Mouse (Mus musculus) heart, postnatal 4 days (tissue): Measurements from ENCODE around the gene Orc5. TPM values are rescaled to one million over a fixed set of nuclear protein-coding genes. Genes with fewer than 3 reads are reported as not detected.

Source experiments
- DNase-seq: peaks from one replicate; pipeline ENCODE4 v3.0.0; 2021
- total RNA-seq, 2 experiments: library from RNA; stranded (reverse); gene quantifications; 2 replicates each; pipeline ENCODE4 v1.2.3; 2021

Gene Orc5
- total RNA-seq = 10 to 100 TPM; 10.2 to 11.9 TPM

DNA sequence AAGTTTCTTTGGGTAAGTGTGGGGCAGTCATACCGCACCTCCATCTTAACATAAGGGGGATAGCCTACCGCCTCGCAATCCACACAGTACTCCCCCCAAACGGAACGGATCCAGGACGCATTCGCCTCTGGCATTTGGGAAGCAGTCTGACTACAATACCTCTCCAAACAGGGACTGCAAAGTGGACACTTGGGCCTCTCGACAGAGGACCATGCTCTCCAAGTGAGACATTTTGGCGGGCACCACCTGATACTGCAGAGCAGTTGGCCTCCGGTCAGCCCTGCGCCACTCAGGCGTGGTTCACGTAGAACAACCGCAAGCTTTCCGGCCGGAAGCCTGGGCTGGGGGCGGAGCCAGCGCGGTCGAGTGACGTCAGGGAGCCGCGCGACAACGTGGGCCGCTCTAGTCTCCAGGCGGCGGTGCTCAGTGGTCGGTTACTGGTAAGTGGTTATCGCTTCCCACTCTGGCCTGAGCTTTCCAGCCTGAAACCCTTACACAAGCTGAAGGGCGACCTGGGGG lies at the start of gene Orc5:
Orc5 (minus strand) TSS at position 397 of the 519 bp plus-strand sequence.
- DNase-seq = peak; percentile 95

DNA sequence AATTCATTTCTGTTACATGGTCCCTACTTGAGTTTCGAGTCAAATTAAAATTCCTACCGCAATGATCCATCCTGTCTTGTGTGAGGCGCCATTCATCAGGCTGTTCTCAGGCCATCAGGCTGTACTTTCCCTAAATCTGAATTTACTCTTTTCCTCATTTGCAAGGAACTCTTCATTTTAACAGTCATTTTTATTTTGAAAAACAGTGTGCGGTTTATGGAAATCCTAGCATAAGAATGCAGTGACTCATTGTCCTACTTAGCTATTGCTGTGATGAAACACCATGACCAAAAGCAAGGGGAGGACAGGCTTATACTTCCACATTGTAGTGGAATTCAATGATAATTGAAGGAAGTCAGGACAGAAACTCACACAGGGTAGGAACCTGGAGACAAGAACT lies 46.8 kb upstream of the Orc5 start:
- no peak for DNase-seq

DNA sequence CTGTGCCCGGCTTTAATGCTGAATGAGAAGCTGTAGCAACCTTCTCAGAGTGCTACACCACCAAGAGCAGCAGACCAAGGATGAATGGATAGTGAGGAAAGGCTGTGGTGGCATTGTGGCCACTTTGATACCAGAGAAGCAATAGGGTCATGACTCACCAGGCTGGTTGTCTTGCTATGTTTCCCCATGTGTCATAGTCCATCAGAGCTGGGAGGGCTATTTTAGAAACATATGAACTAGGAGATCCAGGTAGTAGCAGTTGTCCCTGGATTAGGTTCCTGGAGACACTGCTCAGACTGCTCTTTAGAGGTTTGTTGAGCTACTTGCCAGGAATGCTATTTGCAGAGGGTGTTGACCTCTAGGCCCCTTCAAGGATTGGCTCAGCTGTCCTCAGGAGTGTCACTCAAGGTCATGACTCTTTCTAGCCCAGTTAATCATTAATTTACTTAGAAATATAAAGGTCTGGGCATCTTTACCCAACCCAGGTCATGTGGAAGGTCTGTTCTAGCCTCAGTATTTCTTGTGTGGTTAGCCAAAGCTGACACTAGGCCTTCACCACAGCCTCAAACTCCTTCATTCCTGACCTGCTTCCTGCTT lies 39.2 kb upstream of the Orc5 start:
- no peak for DNase-seq

DNA sequence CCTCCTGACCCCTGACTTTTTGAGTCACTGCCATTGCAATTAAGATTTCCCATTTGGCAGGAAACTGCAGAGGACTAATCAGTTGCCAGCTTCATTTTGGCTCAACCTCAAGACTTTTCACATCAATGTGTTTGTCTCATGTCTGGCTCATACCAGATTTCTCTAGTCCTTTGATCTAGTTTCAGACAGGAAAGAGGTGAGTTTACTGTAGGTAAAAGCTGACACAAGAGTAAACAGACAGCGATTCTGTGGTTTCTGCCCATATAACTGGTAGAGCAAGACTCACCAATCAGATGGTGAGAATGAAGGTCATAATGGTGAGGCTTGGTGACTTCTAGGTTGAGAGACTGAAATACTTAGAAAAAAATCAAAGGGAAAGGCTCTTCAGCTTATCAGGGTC lies 37.3 kb upstream of the Orc5 start:
- no peak for DNase-seq

DNA sequence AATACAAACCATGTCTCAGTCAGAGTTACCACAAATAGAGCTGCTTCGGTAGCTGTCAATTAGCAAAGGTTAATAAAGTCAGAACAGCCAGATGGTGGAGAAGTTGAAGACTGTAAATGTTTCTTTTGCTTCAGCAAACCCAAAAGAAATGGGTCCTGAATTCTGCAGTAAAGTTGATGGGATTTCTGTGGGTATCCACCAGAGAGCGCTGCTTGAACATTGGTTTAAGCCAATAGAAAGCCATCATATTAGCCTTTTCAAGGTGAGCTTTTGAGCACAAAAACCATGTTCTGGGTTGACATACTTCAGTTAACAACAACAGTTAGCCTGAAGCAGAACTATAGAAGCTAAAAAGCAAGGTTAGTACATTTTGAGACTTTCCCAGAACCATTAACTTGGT lies 34.3 kb upstream of the Orc5 start:
- no peak for DNase-seq

DNA sequence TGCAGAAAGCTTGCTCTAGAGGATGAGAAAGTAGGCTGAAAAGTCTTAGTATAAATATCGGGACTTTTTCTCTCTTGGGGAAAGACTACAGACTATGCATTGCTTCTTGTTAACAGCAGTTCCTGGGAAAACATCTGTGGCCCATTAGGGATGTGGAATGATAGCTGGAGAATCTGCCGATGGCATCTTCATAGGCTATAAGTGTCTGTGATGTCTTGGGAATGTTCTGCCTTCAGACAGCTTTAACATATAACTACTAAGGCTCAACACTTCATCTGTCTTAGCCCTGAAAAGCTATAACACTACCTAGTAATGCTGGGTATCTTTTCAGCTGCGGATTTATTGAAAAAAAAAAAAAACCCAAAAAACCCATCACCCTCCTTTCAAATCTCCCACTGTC lies 27.8 kb upstream of the Orc5 start:
- DNase-seq = no peak

DNA sequence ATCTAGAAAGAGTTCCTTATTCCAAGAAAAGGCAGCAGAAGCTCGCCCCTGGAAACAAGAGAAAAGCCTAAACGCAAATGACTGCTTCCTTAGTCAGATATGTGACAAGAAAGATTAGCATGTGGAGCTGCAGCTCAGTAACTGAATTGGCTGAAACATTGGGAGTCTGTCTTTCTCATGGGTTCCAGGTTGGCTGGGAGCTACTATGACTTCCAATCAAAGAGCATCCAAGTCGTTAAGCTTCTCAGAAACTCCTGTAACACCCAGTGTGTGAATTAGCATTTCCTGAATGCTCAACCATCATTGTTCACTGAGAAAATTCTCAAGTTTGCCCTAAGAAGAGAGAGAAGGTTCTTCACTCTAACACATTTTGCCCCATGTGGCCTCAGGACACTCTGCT lies 24.5 kb upstream of the Orc5 start:
- DNase-seq = no peak

DNA sequence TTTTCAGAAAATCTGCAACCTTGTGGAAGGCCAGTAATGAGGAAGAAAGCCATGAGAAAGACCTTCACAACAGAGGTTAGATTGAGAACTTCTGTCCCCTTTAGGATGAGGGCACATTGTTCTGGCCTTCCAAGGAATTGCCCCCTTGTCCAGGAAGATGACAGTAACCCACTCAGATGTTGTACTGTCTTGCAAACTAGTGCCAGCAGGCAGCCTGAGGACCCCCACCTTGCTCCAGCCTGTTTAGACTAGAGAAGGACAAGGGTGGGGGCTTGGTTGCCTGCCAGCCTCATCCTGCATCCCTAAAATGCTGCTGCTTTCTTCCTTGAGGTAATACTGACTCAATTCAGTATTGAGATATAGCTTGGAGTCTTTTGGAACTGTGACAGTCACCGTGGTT lies 23.9 kb upstream of the Orc5 start:
- no peak for DNase-seq

DNA sequence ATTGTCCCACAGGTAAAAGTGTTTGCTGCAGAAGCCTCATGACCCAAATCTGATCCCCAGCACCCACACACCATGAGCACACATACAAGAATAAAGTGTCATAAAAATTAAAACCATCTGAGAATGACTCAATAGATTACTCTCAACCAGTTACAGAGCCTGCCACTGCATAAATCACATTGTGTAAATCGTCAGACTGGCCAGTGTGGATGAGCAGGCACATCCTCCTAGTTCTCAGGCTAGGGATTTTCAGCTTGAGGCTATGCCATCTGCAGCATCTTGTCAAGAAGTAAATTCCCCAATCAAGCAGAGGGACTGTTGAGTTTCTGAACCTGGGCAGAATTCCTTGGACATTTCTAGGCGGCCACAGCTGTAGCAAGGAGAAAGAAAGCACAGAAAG lies 23.5 kb upstream of the Orc5 start:
- no peak for DNase-seq

DNA sequence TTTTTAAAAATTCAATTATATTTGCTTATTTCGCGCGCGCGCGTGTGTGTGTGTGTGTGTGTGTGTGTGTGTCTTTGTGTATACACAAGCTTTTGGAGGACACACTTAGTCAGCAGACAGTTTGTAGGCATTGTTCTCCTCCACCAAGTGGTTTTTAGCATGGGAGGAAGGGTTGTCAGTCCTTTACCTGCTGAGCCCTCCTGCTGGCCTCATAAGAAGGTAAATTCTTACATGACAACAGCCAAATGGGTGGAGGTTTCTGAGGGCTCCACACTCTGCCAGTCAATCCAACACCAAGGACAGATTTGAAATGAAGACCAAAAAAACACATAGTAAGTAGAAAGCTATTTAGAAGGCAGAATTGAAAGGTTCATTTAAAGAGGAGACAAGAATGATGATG lies 22.7 kb upstream of the Orc5 start:
- DNase-seq = no peak

DNA sequence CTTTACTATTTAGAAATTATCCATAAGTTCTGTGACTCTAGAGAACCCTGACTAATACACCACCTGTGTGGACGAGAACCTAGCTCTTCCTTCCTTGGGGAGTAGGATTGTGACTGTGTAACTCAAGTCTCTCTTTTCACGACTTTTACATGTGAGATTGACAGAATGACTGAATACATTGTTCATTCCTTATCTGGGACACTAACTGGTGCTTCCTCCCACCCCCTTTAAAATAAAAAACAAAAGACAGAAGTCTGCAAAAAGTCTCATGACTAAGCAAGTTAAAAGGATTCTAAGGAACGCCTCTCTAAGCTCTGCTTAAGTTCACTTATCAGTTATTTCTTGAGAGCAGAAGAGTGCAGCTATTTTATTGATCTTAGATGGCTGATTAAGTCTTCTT lies 22.2 kb upstream of the Orc5 start:
- no peak for DNase-seq

DNA sequence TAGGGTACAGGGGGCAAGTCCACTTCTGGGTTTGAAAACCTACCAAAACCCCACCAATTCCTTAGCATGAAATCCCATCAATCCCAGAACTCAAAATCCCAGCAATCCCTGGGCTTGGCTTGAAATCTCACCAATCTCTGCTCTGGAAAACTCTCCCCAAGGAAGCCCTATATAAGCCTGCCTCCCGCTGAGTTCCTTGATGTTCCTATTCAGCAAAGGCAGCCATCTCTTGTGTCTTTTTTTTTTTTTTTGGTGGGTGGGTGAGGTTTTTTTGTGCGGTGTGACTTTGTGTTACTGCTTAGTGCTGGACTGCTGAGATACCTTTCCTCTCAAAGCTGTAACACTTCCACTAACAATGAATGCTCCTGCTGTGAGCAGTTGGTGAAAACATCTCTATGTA lies 15.5 kb upstream of the Orc5 start:
- DNase-seq = no peak

DNA sequence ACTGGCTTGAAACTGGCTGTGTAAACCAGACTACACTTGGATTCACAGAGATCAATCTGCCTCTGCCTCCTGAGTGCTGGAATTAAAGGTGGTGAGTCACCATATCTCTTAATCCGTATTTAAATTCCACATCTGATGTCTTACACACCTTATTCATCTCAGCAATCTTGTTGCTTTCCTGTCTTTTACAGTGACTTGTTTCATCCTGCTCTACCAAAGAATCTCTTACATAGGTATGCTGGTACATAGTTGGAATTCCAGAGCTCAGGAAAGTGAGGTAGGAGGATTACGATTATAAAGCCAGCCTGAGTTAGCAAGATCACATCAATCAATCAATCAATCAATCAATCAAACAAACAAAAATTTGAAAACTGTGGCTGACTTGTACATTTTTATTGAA lies 9.6 kb upstream of the Orc5 start:
- no peak for DNase-seq

DNA sequence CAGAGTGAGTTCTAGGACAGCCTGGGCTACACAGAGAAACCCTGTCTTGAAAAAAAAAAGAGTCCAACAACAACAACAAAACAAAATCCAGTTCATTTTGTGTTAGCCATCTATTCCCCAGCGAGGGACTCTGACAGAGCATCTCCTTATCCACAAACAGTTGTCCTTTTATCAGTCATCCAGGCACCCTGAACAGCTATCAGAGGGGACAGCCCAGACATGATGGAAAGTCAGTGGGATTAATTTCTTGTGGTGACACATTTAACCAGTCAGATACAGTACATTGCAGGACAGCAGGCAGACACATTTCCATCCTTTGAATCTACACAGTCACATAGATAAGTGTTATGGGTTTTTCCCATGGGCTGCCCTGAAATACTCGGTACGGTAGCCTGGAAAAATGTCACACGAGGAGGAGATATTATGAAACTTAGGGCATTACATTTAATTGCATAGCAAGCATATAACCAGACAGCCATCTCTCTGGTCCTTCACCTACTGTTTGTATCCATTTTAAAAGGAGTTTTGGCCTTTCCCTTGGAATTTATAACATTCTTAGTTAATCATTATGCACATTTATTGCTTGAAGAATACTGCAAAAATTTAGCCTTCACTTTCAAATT lies 7.4 kb upstream of the Orc5 start:
- DNase-seq = no peak

DNA sequence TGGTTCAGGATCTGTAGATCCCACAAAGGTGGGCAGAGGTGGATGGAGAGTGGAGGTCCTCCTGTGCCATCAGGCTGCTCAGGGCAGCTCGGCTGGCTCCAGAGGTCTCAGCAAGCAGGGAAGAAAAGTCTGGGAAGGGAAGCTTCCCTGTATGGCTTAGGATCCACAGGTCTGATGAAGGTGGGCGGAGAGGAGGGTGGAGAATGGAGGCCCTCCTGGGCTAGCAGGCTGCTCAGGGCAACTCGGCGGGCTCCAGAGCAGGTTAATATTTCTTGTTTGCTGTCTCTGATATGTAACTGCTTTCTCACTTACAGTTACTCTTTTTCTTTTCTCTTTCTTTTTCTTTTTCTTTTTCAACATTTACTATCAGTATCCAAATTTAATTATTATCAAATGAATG lies 6.5 kb upstream of the Orc5 start:
- DNase-seq = no peak

DNA sequence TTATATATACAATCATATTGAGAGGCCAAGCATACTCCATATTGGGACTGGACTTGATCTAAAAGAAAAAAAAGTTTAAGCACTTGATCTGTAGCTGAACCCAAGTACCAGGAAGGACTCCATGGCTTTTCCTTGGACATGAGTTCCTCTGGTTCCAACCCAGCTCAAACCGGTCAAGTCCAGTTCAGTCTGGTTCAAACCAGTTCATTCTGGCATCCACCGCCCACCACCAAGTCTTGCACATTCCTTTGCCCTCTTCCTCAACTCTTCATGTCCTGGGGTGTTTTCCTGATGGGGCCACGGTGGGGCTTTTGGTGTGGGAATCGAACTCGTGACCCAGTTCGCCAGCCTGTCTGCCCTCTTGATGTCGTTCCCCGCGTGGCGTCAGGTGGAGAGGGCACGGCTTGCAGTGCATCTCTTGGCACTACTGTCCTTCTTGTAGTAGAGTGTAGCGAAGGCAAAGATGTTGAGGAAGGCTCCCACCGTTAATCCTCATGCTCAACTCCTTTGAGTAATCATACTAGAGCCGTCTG lies 2.1 kb upstream of the Orc5 start:
- no peak for DNase-seq

DNA sequence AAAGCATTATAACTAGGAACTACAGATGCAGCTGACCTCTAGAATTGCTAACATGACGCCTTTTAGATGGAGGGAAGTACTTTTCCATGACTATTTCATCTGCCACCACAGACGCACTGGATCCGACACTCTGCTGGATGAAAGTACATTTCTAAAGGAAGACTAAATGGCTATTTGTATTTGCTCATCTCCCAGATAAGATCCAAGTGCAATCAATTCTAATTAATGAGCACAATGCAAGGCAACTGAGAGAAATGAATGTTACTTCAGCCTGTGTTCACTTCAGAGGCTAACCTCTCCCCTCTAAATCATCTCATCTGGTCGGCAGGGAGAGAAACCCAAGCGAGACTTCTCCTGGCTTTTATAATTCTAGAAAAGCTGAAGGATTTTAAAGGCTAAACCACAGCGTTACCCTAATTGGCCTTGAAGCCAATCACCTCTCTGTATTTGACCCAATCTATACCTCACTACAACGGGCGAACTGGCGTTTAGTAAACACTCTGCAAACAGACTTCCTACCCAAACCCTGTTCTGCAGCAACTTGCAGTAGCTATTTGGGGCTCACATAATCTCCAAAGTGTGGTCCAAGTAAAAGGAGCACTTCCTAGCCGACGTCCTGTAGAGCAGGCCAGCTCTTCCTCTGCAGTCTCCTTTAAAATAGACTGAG lies 730 bp downstream of the Orc5 start:
- DNase-seq = no peak

DNA sequence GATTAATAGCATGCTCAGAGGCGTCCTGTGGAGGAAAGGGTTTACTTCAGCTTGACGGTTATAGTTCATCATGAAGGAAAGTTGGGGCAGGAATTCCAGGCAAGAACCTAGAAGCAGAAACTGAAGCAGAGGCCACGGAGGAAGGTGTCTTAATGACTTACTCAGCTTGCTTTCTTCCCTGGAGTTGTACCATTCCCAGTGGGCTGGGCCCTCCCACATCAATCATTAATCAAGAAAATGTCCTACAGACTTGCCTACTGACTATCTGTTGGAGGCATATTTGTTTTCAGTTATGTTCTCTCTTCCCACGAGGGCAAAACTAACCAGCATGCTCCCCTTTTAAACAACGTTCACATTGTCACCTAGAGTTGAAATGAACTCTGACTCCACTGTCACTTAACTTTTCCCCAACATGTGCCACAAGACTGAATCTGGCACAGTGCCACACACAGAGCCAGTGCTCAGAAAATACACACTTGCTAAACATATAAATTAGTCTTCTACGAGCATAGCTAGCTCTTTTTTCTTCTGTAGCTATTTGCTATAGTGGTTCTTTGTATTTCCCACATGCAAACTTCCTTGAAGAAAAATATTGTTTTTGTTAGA lies 1.6 kb downstream of the Orc5 start:
- no peak for DNase-seq

DNA sequence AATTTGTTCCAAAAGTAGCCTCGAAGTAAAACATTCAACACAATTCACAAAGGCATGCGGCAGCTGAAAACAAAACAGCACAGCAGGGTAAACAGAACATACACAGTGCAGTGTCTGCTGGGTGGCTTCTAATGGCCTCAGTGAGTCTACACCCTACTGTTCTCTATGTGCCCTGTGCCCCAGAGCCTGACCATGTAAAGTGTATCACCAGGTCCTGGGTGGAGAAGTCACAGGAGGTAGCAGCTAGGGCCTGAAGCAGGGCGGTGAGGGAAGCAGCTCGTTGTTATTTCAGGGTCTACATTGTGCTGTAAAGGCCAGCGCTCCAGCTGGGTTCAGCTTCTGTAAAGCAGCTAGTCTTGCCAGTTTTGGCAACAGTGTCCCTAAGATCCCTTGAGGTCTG lies 3.7 kb downstream of the Orc5 start:
- no peak for DNase-seq

DNA sequence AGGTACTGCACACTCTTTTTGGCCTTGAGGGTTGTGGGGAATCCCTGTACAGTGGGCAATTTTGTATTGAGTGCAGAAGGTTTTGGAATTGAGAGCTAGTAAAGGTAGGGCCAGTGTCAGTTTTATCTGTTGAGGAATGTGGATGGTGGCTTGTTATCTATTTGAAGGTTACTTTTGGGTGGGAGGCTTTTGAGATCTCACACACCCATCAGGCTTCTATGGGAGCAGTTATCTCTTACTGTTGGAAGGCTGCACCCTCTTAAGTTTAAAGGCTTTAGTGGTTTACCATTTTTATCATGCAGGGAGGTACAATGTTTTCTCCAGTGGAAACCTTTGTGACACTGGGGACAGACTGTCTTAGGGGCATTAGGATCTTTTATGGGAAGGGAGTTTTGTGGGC lies 4.9 kb downstream of the Orc5 start:
- no peak for DNase-seq

DNA sequence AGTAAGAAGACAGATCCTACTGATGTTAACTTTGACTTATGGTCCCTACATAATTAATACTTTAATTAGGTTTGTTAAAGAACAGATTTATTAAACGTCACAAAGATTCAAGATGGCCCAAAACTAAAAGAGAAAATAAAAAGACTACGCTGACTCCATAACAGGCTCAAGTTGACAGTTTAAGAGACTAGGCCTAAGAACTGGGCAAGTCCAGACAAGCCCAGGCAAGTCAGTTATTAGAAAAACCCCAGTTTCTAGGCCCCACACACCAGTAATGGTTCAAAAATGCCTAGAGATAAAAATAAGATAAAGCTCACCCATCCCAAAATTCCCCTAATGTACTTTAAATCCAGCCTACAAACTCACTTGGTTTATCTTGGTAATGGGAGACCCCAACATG lies 7.6 kb downstream of the Orc5 start:
- DNase-seq = no peak

DNA sequence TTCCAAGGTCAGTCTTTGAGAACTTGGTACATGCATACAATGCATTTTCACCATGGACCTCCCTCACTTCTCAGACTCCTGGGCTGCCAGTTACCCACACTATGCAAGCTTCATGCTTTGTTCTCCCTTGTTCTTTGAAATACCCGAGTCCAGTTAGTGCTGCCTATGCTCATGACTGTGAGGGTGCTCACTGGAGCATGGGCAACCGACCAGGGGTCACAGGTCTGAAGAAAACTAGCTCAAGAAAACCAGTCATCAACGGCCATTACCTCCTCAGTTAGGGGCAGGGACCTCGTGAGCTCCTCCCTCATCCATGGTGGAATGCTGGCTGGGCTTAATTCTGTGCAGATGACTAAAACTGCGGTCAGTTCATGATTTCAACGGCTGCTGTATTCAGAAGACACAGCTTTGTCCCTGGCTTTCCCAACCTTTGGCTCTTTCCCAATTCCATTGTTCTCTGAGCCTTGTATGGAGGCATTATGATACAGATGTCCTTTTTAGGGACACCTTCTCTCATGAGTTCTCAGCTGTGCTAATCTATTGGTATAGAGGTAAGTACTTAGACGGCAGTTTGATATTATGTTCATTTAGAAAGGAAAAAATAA lies 11.1 kb downstream of the Orc5 start:
- no peak for DNase-seq

DNA sequence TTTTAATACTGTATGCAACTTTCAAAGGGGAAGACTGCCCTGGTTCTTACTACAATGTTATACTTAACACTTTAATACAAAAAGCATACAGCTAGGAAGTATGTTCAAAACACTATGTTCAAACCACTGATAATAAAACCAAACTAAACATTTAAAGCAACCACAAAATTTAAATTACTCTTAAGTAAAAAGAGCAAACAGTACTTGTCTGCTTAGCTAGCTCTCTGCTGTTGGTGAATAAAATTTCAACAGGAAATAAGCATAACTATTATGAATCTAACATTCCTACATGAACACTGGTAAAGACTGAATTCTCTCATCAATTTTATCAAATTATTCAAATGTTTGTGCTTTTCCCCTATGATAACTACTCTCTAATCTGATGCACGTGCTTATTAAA lies 13.5 kb downstream of the Orc5 start:
- no peak for DNase-seq
